Mouse (Mus musculus) monocyte, adult 5-6 weeks (primary cell): Measurements from ENCODE around the gene Gm20716. TPM values are rescaled to one million over a fixed set of nuclear protein-coding genes. Genes with fewer than 3 reads are reported as not detected.
"Not testable (repeated sequence)": the region's sequence is repeated elsewhere in the genome, so short reads cannot be mapped to it uniquely, and the experiment has no call there.

Experiments
- ATAC-seq: fragments of 153-309, 156-312 bp; replicated peaks from 2 replicates; pipeline ENCODE4 v1.8.0; 2017; ENCODE audit warnings: mild to moderate bottlenecking; ENCODE audit not compliant: low TSS enrichment, insufficient number of reproducible peaks, severe bottlenecking, poor library complexity, low FRiP score
- total RNA-seq: library from RNA; stranded (forward); fragments of 200-1000, 200-491, 200-594 nt; gene quantifications from 3 replicates; pipeline ENCODE4 v1.2.3, GENCODE M21; 2017

Gm20716 gene
- total RNA-seq, 1 experiment from 2014 or later = 37.1 TPM

DNA sequence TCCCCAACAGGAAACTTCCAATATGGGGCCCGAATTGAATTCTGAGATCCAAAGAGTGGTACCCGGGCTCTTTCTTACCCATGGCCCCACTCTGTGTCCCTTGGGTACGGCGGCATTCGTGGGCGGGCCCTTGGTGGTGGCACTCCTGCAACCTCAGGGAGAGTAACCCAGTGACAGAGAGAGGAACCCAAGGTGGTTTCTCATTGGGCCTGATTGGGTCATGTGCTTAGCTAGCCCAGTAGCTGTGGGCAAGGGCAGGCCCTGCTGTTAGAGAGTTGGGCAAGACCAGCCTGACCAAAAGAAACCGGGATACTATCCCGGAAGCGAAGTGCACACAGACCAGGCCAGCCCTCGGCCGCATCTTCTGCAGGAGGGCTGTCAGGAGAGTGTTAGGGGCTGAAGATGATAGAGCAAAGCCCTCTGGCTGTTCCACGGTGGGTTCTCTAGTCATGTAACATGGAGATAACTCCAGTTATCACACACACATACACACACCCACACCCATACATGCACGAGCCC lies 59.9 kb downstream of the Gm20716 start:
- peak; percentile 99 for ATAC-seq

DNA sequence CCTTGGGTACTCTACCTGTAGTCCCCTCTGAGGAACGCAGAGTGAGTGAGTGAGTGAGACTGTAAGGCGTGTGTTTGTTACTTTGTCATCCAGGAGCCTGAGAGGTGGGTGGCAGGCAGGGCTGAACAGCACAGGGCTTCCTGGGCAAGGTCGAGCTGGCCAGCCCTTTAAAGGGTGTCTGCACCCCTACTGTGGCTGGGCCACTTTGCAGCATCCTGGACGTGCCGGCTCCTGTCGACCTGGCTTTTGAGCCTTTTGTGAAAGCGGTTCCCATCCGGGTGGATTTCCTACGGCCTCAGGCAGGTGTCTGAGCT lies 60.4 kb downstream of the Gm20716 start:
- ATAC-seq = no peak

DNA sequence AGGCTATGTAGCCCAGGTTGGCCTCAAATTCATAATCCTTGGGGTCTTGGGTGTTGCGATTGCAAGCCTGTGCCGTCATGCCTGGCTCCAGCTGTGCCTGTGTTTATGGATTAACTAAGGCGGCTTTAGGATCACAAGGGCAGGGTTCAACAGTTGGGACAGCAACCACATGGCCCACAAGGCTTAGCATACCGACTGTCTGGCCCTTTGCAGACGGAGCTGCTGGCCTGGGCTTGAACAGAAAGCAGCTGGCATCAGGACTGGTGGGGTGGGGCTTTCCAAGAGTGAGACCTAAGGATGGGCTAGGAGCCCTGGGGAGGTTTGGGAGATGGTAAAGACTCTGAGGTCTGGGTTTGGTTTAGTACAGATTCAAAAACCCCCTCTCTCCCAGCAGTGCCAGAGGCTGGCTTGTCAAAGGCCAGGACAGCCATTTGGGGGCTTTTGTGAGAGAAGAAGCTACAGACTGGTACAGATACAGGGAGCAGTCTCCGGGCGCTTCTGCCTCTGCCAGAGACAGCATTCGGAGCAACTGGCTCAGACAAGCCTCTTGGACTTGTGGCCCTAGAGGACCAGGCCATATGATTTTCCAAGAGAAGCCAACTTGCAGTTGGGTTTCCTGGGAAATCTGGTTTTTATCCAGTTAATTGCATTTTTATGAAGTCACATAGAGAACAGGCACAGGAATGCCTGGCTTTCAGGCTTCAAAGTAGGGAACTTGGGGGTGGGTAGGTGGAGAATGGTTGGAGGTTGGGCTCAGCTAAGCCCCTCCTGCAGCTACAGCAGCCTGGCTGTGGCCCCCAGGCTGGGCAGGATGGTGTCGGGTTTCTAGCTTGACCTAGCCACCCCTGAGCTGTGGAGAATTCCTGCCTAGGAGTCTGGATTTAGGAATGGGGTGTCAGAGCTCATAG lies 61.0 kb downstream of the Gm20716 start:
- ATAC-seq = no peak

- no peak for ATAC-seq
Measured at GRCm38 (mm10) chr2:168167781-168168180, 62.4 kb downstream of the Gm20716 start.

GRCm38 (mm10) chr2:168166750-168167460 lies 63.3 kb downstream of the Gm20716 start:
- ATAC-seq = no peak

- no peak for ATAC-seq
Measured at GRCm38 (mm10) chr2:168161978-168162377, 68.2 kb downstream of the Gm20716 start.

DNA sequence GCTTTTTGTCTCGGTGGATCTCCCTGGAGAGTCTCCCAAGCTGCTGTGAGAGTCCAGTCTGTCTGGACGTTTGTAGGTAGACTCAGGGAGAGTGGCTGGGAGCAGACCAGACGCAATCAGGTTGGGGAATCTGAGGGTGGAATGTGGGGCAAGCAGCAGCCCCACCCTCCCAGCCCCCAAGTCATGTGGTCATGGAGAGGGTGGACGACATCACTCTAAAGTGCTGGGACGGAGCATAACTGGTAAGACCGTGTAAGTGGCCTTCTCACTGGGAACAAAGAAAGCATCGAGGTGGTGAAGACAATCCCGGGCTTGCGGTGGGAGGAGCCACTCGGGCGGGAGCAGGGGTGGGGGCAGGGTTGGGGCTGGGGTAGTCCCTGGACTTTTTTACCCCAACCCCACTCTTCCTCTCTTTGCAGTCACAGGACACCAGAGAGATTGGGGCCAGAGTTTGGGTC lies 68.6 kb downstream of the Gm20716 start:
- no peak for ATAC-seq

DNA sequence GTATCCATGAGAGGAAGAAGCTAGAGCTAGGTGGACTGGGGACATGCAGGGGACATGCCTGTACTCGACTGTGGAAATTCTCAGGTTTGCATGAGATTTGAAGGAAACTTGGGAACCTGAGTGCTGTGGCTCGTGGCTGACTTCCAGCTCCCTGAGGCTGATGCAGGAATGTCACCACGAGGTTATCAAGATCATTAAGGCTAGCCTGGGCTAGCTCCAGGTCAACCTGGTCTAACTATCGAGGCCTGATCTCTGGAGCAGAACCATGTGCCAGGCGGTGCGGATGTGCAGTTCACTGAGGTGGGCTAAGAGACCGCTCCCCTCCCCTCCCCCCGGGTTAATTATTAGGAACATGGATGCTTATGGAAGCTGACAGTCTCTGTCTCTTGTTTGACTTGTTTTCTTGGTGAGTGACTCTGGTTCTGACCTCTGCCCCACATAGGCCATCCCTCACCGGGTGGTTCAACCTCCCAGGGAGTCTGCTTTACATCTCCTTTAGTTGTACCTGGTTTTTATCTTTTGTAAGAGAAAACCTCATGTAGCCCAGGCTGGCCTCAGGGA lies 69.7 kb downstream of the Gm20716 start:
- ATAC-seq = no peak

GRCm38 (mm10) chr2:168158911-168159711 lies 71.1 kb downstream of the Gm20716 start:
- no peak for ATAC-seq

GRCm38 (mm10) chr2:168157974-168158373 lies 72.2 kb downstream of the Gm20716 start:
- not testable (repeated sequence) for ATAC-seq

DNA sequence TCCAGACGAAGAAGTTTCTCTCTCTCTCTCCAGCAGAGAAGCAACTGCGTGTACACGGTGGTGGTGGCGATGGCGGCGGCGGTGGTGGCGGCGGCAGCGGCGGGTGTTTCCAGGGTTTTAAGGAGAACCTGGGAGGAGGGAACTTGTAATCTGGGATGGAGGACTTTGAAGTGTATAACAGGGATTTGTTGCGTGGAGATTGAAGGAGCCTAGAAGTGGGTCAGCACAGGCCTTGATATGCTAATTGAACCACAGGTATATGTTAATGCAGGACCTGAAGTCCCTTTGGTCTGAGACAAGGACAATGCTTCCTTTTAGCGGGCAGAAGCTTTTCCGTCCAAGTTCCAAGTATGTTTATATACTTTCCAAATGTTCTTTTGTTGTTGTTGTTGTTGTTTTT lies 73.8 kb downstream of the Gm20716 start:
- no peak for ATAC-seq

- no peak for ATAC-seq
Measured at GRCm38 (mm10) chr2:168155666-168156065, 74.5 kb downstream of the Gm20716 start.

DNA sequence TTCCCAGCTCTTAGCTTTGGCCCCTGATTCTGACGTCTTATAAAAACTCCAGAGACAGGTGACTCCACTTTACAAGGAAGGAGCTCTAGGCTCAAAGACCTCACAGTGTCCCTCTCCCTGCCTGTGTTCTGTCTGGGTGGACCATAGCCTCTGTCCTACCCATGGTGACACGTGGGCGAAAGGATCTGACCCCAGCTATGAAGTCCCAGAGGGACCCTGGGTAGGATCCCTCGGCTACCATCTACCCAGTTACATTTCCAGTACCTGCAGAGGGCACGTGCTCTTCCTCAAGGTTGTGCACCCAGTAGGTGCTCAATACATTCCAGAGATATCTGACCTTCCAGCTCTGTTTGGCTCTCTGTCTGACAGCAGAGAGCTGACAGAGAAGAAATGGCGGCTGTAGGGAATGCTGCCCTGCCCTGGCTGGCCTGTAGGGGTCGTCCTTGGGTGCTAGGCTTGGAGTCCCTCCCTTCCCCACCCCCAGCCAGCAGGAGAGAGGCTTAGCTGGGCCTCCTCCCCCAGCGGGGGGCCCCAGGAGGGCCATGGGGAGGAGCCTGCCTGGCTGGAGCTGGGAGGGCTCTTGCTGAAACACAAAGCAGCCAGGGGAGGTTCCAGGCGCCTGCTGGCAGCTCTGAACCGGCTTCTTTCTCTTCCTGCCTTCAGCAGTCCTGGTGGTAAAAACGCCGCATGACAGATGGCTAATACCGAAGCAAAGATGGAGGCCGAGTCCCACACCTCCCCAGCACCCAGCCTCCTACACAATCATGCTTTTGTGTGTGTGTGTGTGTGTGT lies 75.9 kb downstream of the Gm20716 start:
- peak; percentile 55 for ATAC-seq

- ATAC-seq = no peak
Measured at GRCm38 (mm10) chr2:168149241-168149640, 80.9 kb downstream of the Gm20716 start.

GRCm38 (mm10) chr2:168147722-168148432 lies 82.3 kb downstream of the Gm20716 start:
- no peak for ATAC-seq

- ATAC-seq = no peak
Measured at GRCm38 (mm10) chr2:168145437-168145836, 84.7 kb downstream of the Gm20716 start.

DNA sequence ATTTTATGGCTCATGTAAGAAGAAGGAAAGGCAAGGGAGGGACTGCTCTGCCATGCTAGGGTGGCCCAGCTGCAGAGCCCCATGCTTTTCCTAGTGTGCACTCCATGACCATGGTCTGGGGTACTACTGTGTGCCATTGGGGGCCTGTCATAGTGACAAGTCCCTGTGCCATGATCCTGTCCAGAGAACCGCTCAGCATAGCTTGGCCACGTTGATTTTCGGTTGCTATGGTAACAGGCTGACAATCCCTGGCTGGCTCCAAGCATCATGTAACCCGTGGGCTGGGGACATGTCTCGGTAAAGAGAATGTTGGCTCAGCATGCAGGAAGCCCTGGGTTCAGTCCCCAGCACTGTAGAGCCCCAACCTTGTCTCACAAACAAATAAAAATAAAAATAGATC lies 86.4 kb downstream of the Gm20716 start:
- no peak for ATAC-seq
